Mouse (Mus musculus) neural tube, embryonic 11.5 days (tissue): ENCODE results near the gene Mr1. TPM values are rescaled to one million over a fixed set of nuclear protein-coding genes. Genes with fewer than 3 reads are reported as not detected.

Source experiments
- ATAC-seq: fragments of 200-750 bp; cut with Nextera tagmentation; 2 replicates; pipeline ENCODE4 v1.8.0; 2017; ENCODE audit warnings: moderate number of reproducible peaks, mild to moderate bottlenecking, moderate TSS enrichment, moderate library complexity; ENCODE audit not compliant: insufficient read depth, low FRiP score, low TSS enrichment
- DNase-seq: peaks from one replicate; pipeline ENCODE4 v3.0.0-alpha.2; 2015; ENCODE audit warnings: low spot score
- H3K27ac ChIP-seq: fragments of 300-500 bp; sonication (generic); 2 replicates; pipeline ENCODE4 v1.5.1; 2014; ENCODE audit warnings: low read depth, mild to moderate bottlenecking, low read length
- H3K27me3 ChIP-seq: fragments of 300-500 bp; sonication (generic); 2 replicates; pipeline ENCODE4 v1.6.1; 2014; ENCODE audit warnings: mild to moderate bottlenecking, low read length, mixed read lengths; ENCODE audit not compliant: control insufficient read depth, insufficient read depth
- H3K36me3 ChIP-seq: fragments of 300-500 bp; sonication (generic); 2 replicates; pipeline ENCODE4 v1.6.1; 2014; ENCODE audit warnings: mild to moderate bottlenecking, low read length, moderate library complexity, mixed read lengths; ENCODE audit not compliant: control insufficient read depth, insufficient read depth
- H3K4me1 ChIP-seq: fragments of 300-500 bp; sonication (generic); 2 replicates; pipeline ENCODE4 v1.6.1; 2014; ENCODE audit warnings: low read length, mixed read lengths; ENCODE audit not compliant: control insufficient read depth, insufficient read depth
- H3K4me2 ChIP-seq: fragments of 300-500 bp; sonication (generic); 2 replicates; pipeline ENCODE4 v1.6.1; 2014; ENCODE audit warnings: low read depth, mild to moderate bottlenecking, moderate library complexity
- H3K4me3 ChIP-seq: fragments of 300-500 bp; sonication (generic); 2 replicates; pipeline ENCODE4 v1.5.1; 2014; ENCODE audit warnings: low read depth, low read length
- H3K9ac ChIP-seq: fragments of 300-500 bp; sonication (generic); 2 replicates; pipeline ENCODE4 v1.6.1; 2014; ENCODE audit warnings: mild to moderate bottlenecking, low read length
- H3K9me3 ChIP-seq: fragments of 300-500 bp; sonication (generic); 2 replicates; pipeline ENCODE4 v1.6.1; 2016; ENCODE audit warnings: low read length; ENCODE audit not compliant: control insufficient read depth
- WGBS: fragments of 180-500 bp; shearing (Covaris S2); extraction: QIAGEN DNeasy Blood & Tissue Kit; methylation state at CpG from one replicate; pipeline ENCODE4 v1.1.7; 2014; 5-methylcytosine and 5-hydroxymethylcytosine counted together
- polyA plus RNA-seq: library from polyadenylated mRNA; unstranded; fragments of >200 nt; fragmentation: Nextera tagmentation; extraction: Ambion mirVana; gene quantifications from 2 replicates; pipeline ENCODE4 v1.2.1, GENCODE M21; 2014

Mr1 gene
- polyA plus RNA-seq, 1 experiment from 2014 or later, result 0.37 TPM

- H3K4me1 ChIP-seq, result no peaks in the 10 kb centered on the region
- H3K9me3 ChIP-seq, result no peaks in the 10 kb centered on the region
- H3K9ac ChIP-seq, result no peak overlapping the region
- WGBS, result 89% methylated on average over 3 of the region's 3 CpGs
- ATAC-seq (no peak), DNase-seq (no peak)
- no peak overlapping the region for H3K4me2 ChIP-seq
- no peaks in the 10 kb centered on the region for H3K36me3 ChIP-seq
- no peak overlapping the region for H3K4me3 ChIP-seq
- no peak overlapping the region for H3K27ac ChIP-seq
- H3K27me3 ChIP-seq, result no peaks in the 10 kb centered on the region
Measured at GRCm38 (mm10) chr1:155172895-155173643, 26.5 kb upstream of the Mr1 start.

- H3K27me3 ChIP-seq, result no peaks in the 10 kb centered on the region
- H3K9ac ChIP-seq, result no peak overlapping the region
- DNase-seq, result no peak
- H3K4me3 ChIP-seq, result no peak overlapping the region
- no peaks in the 10 kb centered on the region for H3K4me1 ChIP-seq
- no peak for ATAC-seq
- no peak overlapping the region for H3K4me2 ChIP-seq
- no peaks in the 10 kb centered on the region for H3K36me3 ChIP-seq
- no peaks in the 10 kb centered on the region for H3K9me3 ChIP-seq
- no peak overlapping the region for H3K27ac ChIP-seq
Measured at GRCm38 (mm10) chr1:155169935-155170334, 23.3 kb upstream of the Mr1 start.

- no peak for ATAC-seq
Measured at GRCm38 (mm10) chr1:155167453-155167852, 20.8 kb upstream of the Mr1 start.

GRCm38 (mm10) chr1:155158970-155159484 lies 12.4 kb upstream of the Mr1 start:
- peak overlapping the region; percentile 93 for H3K9ac ChIP-seq
- H3K4me3 ChIP-seq, result peak overlapping the region; percentile 98
- H3K4me2 ChIP-seq, result peak overlapping the region; percentile 67
- H3K36me3 ChIP-seq, result no peaks in the 10 kb centered on the region
- no peak; the same call in 1 of the 2 replicates for ATAC-seq
- WGBS, result under 1% methylated on average over 41 of the region's 46 CpGs
- peak; percentile 74 for DNase-seq
- no peaks in the 10 kb centered on the region for H3K9me3 ChIP-seq
- peak overlapping the region; percentile 85 for H3K27ac ChIP-seq
- H3K27me3 ChIP-seq, result no peaks in the 10 kb centered on the region
- no peaks in the 10 kb centered on the region; the same call in 1 of the 2 replicates for H3K4me1 ChIP-seq

More at GRCm38 (mm10) chr1:155167453-155167852, 20.8 kb upstream of the Mr1 start:
- Histone ChIP-seq H3K27me3 (no peaks in the 10 kb centered on the region), H3K4me1 (no peaks in the 10 kb centered on the region), H3K9ac (no peak overlapping the region), H3K4me3 (no peak overlapping the region), H3K4me2 (no peak overlapping the region), H3K36me3 (no peaks in the 10 kb centered on the region), H3K27ac (no peak overlapping the region), H3K9me3 (no peaks in the 10 kb centered on the region)
- WGBS, result 91% methylated on average over 3 of the region's 3 CpGs
- no peak for DNase-seq

- DNase-seq (peak; percentile 98), ATAC-seq (peak; percentile 98)
- no peaks in the 10 kb centered on the region for H3K27me3 ChIP-seq
- peak within 1 kb of the TSS; percentile 85 for H3K27ac ChIP-seq
- peak within 1 kb of the TSS; percentile 98 for H3K4me3 ChIP-seq
- H3K36me3 ChIP-seq, result no peaks in the 10 kb centered on the region
- no peaks in the 10 kb centered on the region; the same call in 1 of the 2 replicates for H3K4me1 ChIP-seq
- H3K9ac ChIP-seq, result peak within 1 kb of the TSS; percentile 93
- 2% methylated on average over 48 of the region's 48 CpGs for WGBS
- no peaks in the 10 kb centered on the region for H3K9me3 ChIP-seq
- H3K4me2 ChIP-seq, result peak within 1 kb of the TSS; percentile 67
Measured at GRCm38 (mm10) chr1:155158141-155158969, 11.7 kb upstream of the Mr1 start, which contains the start of gene Stx6. Gene Stx6, plus strand, starts transcription at chr1:155158715.

- Histone ChIP-seq H3K4me2 (no peak overlapping the region), H3K27me3 (no peaks in the 10 kb centered on the region), H3K9ac (no peak overlapping the region), H3K4me3 (no peak overlapping the region), H3K4me1 (no peaks in the 10 kb centered on the region), H3K9me3 (no peaks in the 10 kb centered on the region), H3K27ac (no peak overlapping the region), H3K36me3 (no peaks in the 10 kb centered on the region)
- ATAC-seq, result no peak
- 78% methylated on average over 4 of the region's 4 CpGs for WGBS
- no peak for DNase-seq
Measured at GRCm38 (mm10) chr1:155153906-155154305, 7.3 kb upstream of the Mr1 start.

- no peak overlapping the region for H3K9ac ChIP-seq
- H3K9me3 ChIP-seq, result no peaks in the 10 kb centered on the region
- H3K4me1 ChIP-seq, result no peaks in the 10 kb centered on the region
- no peak overlapping the region for H3K4me2 ChIP-seq
- H3K27ac ChIP-seq, result no peak overlapping the region
- no peak overlapping the region for H3K4me3 ChIP-seq
- ATAC-seq (no peak), DNase-seq (no peak)
- whole genome bisulfite sequencing, result 89% methylated on average over 5 of the region's 5 CpGs
- H3K27me3 ChIP-seq, result no peaks in the 10 kb centered on the region
- no peaks in the 10 kb centered on the region for H3K36me3 ChIP-seq
Measured at GRCm38 (mm10) chr1:155150821-155151220, 4.2 kb upstream of the Mr1 start.

GRCm38 (mm10) chr1:155149403-155149802 lies 2.8 kb upstream of the Mr1 start:
- H3K36me3 ChIP-seq, result no peaks in the 10 kb centered on the region
- H3K9me3 ChIP-seq, result no peaks in the 10 kb centered on the region
- H3K27ac ChIP-seq, result no peak overlapping the region
- no peak overlapping the region for H3K4me3 ChIP-seq
- no peak overlapping the region for H3K4me2 ChIP-seq
- ATAC-seq, result no peak
- no peak for DNase-seq
- H3K9ac ChIP-seq, result no peak overlapping the region
- WGBS, result 86% methylated on average over 3 of the region's 3 CpGs
- H3K4me1 ChIP-seq, result no peaks in the 10 kb centered on the region
- no peaks in the 10 kb centered on the region for H3K27me3 ChIP-seq
